Comparison of ENCODE assay signal across 13 mouse cellular contexts in the genomic region with DNA sequence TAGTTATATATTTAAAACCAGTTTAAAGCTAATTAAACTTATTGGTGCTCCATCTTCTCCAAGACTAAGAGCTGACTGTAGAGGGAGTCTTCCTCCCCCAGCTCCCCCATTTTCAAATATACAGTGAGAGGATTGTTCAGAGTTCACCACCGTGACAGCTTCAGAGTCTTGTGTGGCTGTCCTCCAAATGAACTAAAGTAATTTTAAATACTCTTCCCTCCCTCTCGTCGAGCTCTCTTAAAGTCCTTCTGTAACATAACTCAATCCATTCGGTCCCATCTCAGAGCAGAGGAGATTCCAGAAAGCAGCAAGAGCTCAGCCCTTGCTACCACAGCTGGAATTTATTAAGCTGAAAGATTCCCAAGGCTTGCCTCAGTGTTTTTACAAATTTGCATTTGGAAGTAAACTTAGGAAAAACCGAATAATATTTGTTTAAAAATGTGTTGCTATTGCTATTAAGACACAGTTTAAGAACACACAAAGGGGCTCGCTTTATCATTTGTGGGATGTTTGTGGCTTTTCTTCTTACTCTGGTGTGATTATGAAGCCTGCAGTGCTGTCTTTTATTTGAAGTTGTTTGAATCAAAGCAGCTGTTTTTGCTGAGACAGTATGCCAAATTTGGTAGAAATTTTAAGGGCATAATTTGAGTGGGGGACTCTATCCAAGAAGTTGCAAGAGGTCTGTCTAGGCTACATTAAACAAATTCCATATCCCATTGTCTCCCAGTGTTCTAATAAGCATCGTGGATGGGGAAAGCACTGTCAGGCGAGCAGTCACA.
A peak's percentile ranks its signal among the peaks of the same experiment; 100 is the strongest.
DNase-seq lines count a peak whose midpoint lies in the region; ATAC-seq and TF ChIP-seq lines count a peak whose summit lies in the region.
"Had no signal": no experiment of that assay in that cellular context is flagged by ENCODE, and none has a peak within 500 bp of the region (broad histone marks: within the 10 kb centered on the region; RNA-seq: fewer than 3 reads in every experiment).

No protein-coding gene starts in this region.

- no peak for TF ChIP-seq POLR2A in kidney, adult 2 months (IDR thresholded peaks at IDR 0.05; ENCODE audit: low read depth, low read length)

- H3K36me3 ChIP-seq in kidney, postnatal 0 days (ENCODE audit: insufficient read depth, low read length) = no peaks in the 10 kb centered on the region
- H3K36me3 ChIP-seq in kidney, adult 2 months (ENCODE audit: control insufficient read depth, insufficient read depth, low read length) = no peaks in the 10 kb centered on the region
- no peaks in the 10 kb centered on the region for H3K36me3 ChIP-seq in embryonic facial prominence, embryonic 11.5 days (replicated peaks; ENCODE audit: control insufficient read depth, insufficient read depth, low read depth, low read length)
- no peaks in the 10 kb centered on the region for H3K36me3 ChIP-seq in limb, embryonic 10.5 days
- H3K36me3 ChIP-seq in forebrain, embryonic 16.5 days (ENCODE audit: control insufficient read depth, insufficient read depth) = no peaks in the 10 kb centered on the region
- H3K36me3 ChIP-seq: liver, embryonic 12.5 days had no signal

- H3K9me3 ChIP-seq in kidney, postnatal 0 days (replicated peaks; ENCODE audit: low read length) = no peaks in the 10 kb centered on the region
- H3K9me3 ChIP-seq in embryonic facial prominence, embryonic 11.5 days (replicated peaks; ENCODE audit: control insufficient read depth, low read length) = no peaks in the 10 kb centered on the region
- H3K9me3 ChIP-seq in limb, embryonic 10.5 days (replicated peaks) = no peaks in the 10 kb centered on the region
- no peaks in the 10 kb centered on the region for H3K9me3 ChIP-seq in forebrain, embryonic 16.5 days (ENCODE audit: control insufficient read depth, low read length)
- H3K9me3 ChIP-seq: liver, embryonic 12.5 days had no signal

- no peaks in the 10 kb centered on the region for H3K4me1 ChIP-seq in kidney, postnatal 0 days (replicated peaks; ENCODE audit: insufficient read depth, low read length)
- H3K4me1 ChIP-seq in kidney, adult 2 months (ENCODE audit: control insufficient read depth, insufficient read depth, low read length) = no peaks in the 10 kb centered on the region
- H3K4me1 ChIP-seq in embryonic facial prominence, embryonic 11.5 days (ENCODE audit: control insufficient read depth, insufficient read depth, low read length) = no peaks in the 10 kb centered on the region
- H3K4me1 ChIP-seq in limb, embryonic 10.5 days = peaks cover 17% of the 10 kb centered on the region
- H3K4me1 ChIP-seq in forebrain, embryonic 16.5 days (replicated peaks; ENCODE audit: control insufficient read depth, insufficient read depth, low read length) = no peaks in the 10 kb centered on the region; the same call in 1 of the 2 replicates
- H3K4me1 ChIP-seq: liver, embryonic 12.5 days had no signal

- peak; percentile 22; the same call in 1 of the 2 replicates for TF ChIP-seq CTCF in kidney, postnatal 0 days (IDR thresholded peaks at IDR 0.05; ENCODE audit: low read depth)
- no peak for TF ChIP-seq CTCF in kidney, adult 2 months (conservative IDR thresholded peaks at IDR 0.05; ENCODE audit: insufficient read depth, insufficient read length, low read depth, low read length)

- no peak overlapping the region for H3K4me2 ChIP-seq in kidney, postnatal 0 days (ENCODE audit: low read length)
- no peak overlapping the region for H3K4me2 ChIP-seq in embryonic facial prominence, embryonic 11.5 days (ENCODE audit: low read depth, low read length)
- no peak overlapping the region for H3K4me2 ChIP-seq in forebrain, embryonic 16.5 days (ENCODE audit: low read length)
- H3K4me2 ChIP-seq: liver, embryonic 12.5 days had no signal

- peak; percentile 86 for DNase-seq in kidney, postnatal 0 days (ENCODE audit: low spot score)
- no peak for DNase-seq in kidney, adult 2 months
- DNase-seq in adipocyte (ENCODE audit: low spot score) = peak; percentile 12
- DNase-seq in embryonic facial prominence, embryonic 11.5 days (ENCODE audit: low spot score) = peak; percentile 79
- no peak for DNase-seq in limb, embryonic 10.5 days (ENCODE audit: low spot score)
- no peak for DNase-seq in right cerebral cortex, postnatal 36 days (ENCODE audit: low spot score in 2 of 2)
- no peak for DNase-seq in urinary bladder, postnatal 25 days (ENCODE audit: low spot score)
- DNase-seq: cerebellum, adult 18-20 months; layer of hippocampus, postnatal 36 days; thymus, adult 18-20 months had no signal

- H3K27me3 ChIP-seq in kidney, postnatal 0 days (ENCODE audit: insufficient read depth, low read length) = no peaks in the 10 kb centered on the region
- no peaks in the 10 kb centered on the region for H3K27me3 ChIP-seq in kidney, adult 2 months (replicated peaks; ENCODE audit: control insufficient read depth, insufficient read depth, low read length)
- no peaks in the 10 kb centered on the region for H3K27me3 ChIP-seq in embryonic facial prominence, embryonic 11.5 days (ENCODE audit: control insufficient read depth, insufficient read depth, low read length)
- H3K27me3 ChIP-seq in limb, embryonic 10.5 days (ENCODE audit: low read depth, poor library complexity, severe bottlenecking) = no peaks in the 10 kb centered on the region
- no peaks in the 10 kb centered on the region for H3K27me3 ChIP-seq in forebrain, embryonic 16.5 days (replicated peaks; ENCODE audit: control insufficient read depth, insufficient read depth, low read length)
- H3K27me3 ChIP-seq: liver, embryonic 12.5 days had no signal

- no peak overlapping the region for H3K9ac ChIP-seq in kidney, postnatal 0 days (ENCODE audit: low read depth, low read length)
- H3K9ac ChIP-seq in embryonic facial prominence, embryonic 11.5 days (replicated peaks; ENCODE audit: low read length) = no peak overlapping the region
- H3K9ac ChIP-seq in forebrain, embryonic 16.5 days (replicated peaks; ENCODE audit: low read depth, low read length) = no peak overlapping the region
- H3K9ac ChIP-seq: liver, embryonic 12.5 days had no signal

- WGBS in kidney, postnatal 0 days = 52% methylated on average over 8 of the region's 8 CpGs
- WGBS in kidney, adult 2 months = 48% methylated on average over 8 of the region's 8 CpGs
- 29% methylated on average over 8 of the region's 8 CpGs for WGBS in embryonic facial prominence, embryonic 11.5 days
- WGBS in limb, embryonic 10.5 days = 52% methylated on average over 8 of the region's 8 CpGs
- 70% methylated on average over 8 of the region's 8 CpGs for WGBS in forebrain, embryonic 16.5 days

- no peak overlapping the region for H3K4me3 ChIP-seq in kidney, postnatal 0 days (replicated peaks; ENCODE audit: low read depth, low read length)
- H3K4me3 ChIP-seq in kidney, adult 2 months (ENCODE audit: insufficient read depth, low read depth, low read length) = no peak overlapping the region
- no peak overlapping the region for H3K4me3 ChIP-seq in embryonic facial prominence, embryonic 11.5 days (ENCODE audit: low read depth, low read length)
- H3K4me3 ChIP-seq in limb, embryonic 10.5 days = no peak overlapping the region
- H3K4me3 ChIP-seq in forebrain, embryonic 16.5 days (replicated peaks; ENCODE audit: low read length) = no peak overlapping the region
- H3K4me3 ChIP-seq: liver, embryonic 12.5 days had no signal

- ATAC-seq in kidney, postnatal 0 days (replicated peaks; ENCODE audit: low FRiP score, low read depth) = no peak
- ATAC-seq in embryonic facial prominence, embryonic 11.5 days (replicated peaks; ENCODE audit: insufficient number of reproducible peaks, low FRiP score, low TSS enrichment, low read depth) = peak; percentile 52; the same call in 1 of the 2 replicates
- no peak for ATAC-seq in forebrain, embryonic 16.5 days
- ATAC-seq: hindbrain, postnatal 0 days; liver, embryonic 12.5 days had no signal

- H3K27ac ChIP-seq in kidney, postnatal 0 days = 0 out of 2 replicates have a peak overlapping the region, but pooled peaks have one; percentile 31
- H3K27ac ChIP-seq in kidney, adult 2 months (ENCODE audit: insufficient read depth, low read depth, low read length) = no peak overlapping the region
- H3K27ac ChIP-seq in embryonic facial prominence, embryonic 11.5 days (replicated peaks; ENCODE audit: low read depth, low read length) = no peak overlapping the region
- H3K27ac ChIP-seq in limb, embryonic 10.5 days = peak overlapping the region; percentile 30
- H3K27ac ChIP-seq in forebrain, embryonic 16.5 days (ENCODE audit: low read length) = no peak overlapping the region
- H3K27ac ChIP-seq: hindbrain, postnatal 0 days; liver, embryonic 12.5 days had no signal

Comparison
In these comparisons a context has a peak if more than half of its experiments do, and no peak if none do; other contexts are left out.
1. DNase-seq: peak in kidney, postnatal 0 days (single experiment), adipocyte (single experiment) and embryonic facial prominence, embryonic 11.5 days (single experiment); none in kidney, adult 2 months (single experiment), limb, embryonic 10.5 days (single experiment), right cerebral cortex, postnatal 36 days (0 of 2) and urinary bladder, postnatal 25 days (single experiment).
2. H3K27ac ChIP-seq: peak in kidney, postnatal 0 days (single experiment) and limb, embryonic 10.5 days (single experiment); none in kidney, adult 2 months (single experiment), embryonic facial prominence, embryonic 11.5 days (single experiment) and forebrain, embryonic 16.5 days (single experiment).